Mouse (Mus musculus): ENCODE results near the gene Htra2.
A peak's percentile ranks its signal among the peaks of the same experiment; 100 is the strongest.

Gene Htra2

DNA sequence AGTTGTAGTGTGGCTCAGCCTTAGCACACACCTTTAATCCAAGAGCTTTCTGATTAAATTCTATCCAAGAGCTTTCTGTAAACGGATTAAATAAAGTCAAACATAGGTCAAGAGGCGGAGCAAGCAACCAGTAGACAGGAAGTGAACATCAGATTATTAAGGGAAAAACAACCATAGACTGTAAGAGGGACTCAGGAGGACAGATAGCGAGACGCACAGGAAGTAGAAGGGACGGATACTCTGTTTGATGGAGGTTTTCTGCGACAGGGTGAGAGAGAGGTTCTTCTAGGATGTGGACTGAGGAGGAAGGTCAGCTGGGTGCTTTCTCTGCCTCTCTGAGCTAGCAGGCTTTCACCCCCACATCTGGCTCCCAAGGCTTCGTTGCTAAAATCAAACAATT is 45.1 kb downstream of the Htra2 start:
- peak; percentile 14 to 35 for DNase-seq (ENCODE audit: low read depth in 2 of 2, low spot score in 2 of 2)

GRCm38 (mm10) chr6:83008659-83009058 is 46.4 kb downstream of the Htra2 start:
- DNase-seq (ENCODE audit: low read depth in 2 of 2, low spot score in 2 of 2): no peak

GRCm38 (mm10) chr6:83006114-83006513 is 49.0 kb downstream of the Htra2 start:
- no peak for DNase-seq (ENCODE audit: low read depth in 2 of 2, low spot score in 2 of 2)

GRCm38 (mm10) chr6:83005444-83006011 is 49.5 kb downstream of the Htra2 start:
- DNase-seq (ENCODE audit: low read depth in 2 of 2, low spot score in 2 of 2): no peak

GRCm38 (mm10) chr6:83004872-83005271 is 50.2 kb downstream of the Htra2 start:
- DNase-seq (ENCODE audit: low read depth in 2 of 2, low spot score in 2 of 2): no peak

GRCm38 (mm10) chr6:83004309-83004708 is 50.8 kb downstream of the Htra2 start:
- no peak for DNase-seq (ENCODE audit: low read depth in 2 of 2, low spot score in 2 of 2)

- no peak for DNase-seq (ENCODE audit: low read depth in 2 of 2, low spot score in 2 of 2)
Measured at GRCm38 (mm10) chr6:83003850-83004249, 51.2 kb downstream of the Htra2 start.

DNA sequence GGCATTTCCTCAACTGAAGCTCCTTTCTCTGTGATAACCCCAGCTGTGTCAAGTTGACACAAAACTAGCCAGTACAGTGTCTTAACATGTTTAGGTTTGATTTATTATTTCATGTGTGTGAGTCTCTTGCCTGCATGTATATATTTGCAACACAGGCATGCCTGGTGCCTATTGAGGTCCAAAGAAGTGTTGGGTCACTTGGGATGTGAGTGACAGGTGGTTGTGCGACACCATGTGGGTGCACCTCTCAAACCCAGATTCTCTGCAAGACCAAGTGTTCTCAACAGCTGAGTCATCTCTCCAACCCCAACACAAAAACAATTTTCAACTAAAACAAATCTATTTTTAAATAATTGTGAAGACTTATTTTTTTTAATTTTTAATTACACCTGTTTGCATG is 52.0 kb downstream of the Htra2 start:
- no peak for DNase-seq (ENCODE audit: low read depth in 2 of 2, low spot score in 2 of 2)

Measured in CD8-positive naive resting alpha-beta T cell, adult 2 months (primary cell).